Mouse (Mus musculus): ENCODE data around the gene Pbx1. TPM values are rescaled to one million over a fixed set of nuclear protein-coding genes. Genes with fewer than 3 reads are reported as not detected.

Gene Pbx1
- total and polyA plus RNA-seq, 2 experiments, result 6.1 to 7.7 TPM

DNA sequence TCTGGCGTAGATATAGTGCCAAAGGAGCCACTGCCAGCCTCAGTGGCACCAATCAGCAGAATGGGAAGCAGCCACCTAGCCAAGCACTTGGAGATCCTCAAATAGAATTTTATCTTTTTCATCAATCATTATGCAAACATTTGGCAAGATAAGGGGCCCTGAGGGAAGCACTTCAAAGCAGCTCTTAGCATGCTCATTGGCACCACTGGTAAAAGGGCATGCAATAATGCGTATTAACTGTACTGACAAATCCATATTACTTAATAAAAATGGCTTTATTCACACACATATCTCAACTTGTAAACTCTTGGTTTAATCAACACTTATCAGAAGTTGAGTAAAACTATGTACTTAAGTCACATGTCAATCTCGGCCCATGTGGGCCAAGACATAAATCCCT, 1.6 kb upstream of the Pbx1 start:
- H3K4me1 ChIP-seq (ENCODE audit: control insufficient read depth, insufficient read depth, low read length), result no peaks in the 10 kb centered on the region; the same call in 1 of the 2 replicates
- DNase-seq (ENCODE audit: extremely low read depth, low read depth, low spot score), result peak; percentile 71
- 71% methylated on average over 3 of the region's 3 CpGs for WGBS
- no peaks in the 10 kb centered on the region for H3K36me3 ChIP-seq (ENCODE audit: control insufficient read depth, insufficient read depth, low read length)
- TF ChIP-seq POLR2A (IDR thresholded peaks at IDR 0.05; ENCODE audit: extremely low read depth, insufficient read depth, low read length), result no peak
- no peak for TF ChIP-seq CTCF (IDR thresholded peaks at IDR 0.05; ENCODE audit: low read depth, low read length)
- H3K27ac ChIP-seq (replicated peaks; ENCODE audit: insufficient read depth, low read depth, low read length), result no peak overlapping the region
- H3K4me3 ChIP-seq (ENCODE audit: insufficient read depth, low read depth, low read length), result no peak overlapping the region
- no peak overlapping the region for H3K9ac ChIP-seq (ENCODE audit: low read depth, low read length)
- H3K79me2 ChIP-seq (ENCODE audit: control insufficient read depth, insufficient read depth, low read length), result no peaks in the 10 kb centered on the region
- H3K27me3 ChIP-seq (ENCODE audit: control insufficient read depth, insufficient read depth, low read length), result no peaks in the 10 kb centered on the region

DNA sequence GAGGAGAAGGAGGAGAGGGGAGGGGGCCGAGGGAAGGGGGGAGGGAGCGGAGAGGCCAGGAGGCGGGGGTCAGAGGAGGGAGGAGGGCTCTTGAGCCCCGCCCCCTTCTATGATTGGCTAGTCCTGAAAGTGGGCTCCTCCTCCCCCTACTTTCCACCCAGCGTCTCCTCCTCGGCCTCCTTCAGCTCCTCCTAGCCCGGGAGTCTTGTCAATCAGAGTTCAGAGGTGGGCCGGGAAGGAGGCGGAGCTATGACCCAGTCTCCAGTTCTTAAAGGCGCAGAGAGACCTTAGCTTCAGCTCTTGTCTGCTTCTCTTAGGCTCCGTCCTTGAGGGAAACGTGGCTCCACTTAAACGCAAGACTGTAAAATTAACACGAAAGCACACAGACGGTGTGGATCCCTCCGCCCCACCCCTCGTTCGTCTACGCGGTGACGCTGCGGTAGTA, 233 bp upstream of the Pbx1 start:
- 1% methylated on average over 22 of the region's 22 CpGs for WGBS
- Histone ChIP-seq H3K4me3 (ENCODE audit: insufficient read depth, low read depth, low read length) (peak overlapping the region; percentile 76), H3K36me3 (ENCODE audit: control insufficient read depth, insufficient read depth, low read length) (no peaks in the 10 kb centered on the region), H3K27me3 (ENCODE audit: control insufficient read depth, insufficient read depth, low read length) (no peaks in the 10 kb centered on the region), H3K4me1 (ENCODE audit: control insufficient read depth, insufficient read depth, low read length) (no peaks in the 10 kb centered on the region; the same call in 1 of the 2 replicates), H3K9ac (ENCODE audit: low read depth, low read length) (peak overlapping the region; percentile 76), H3K27ac (replicated peaks; ENCODE audit: insufficient read depth, low read depth, low read length) (peak overlapping the region; percentile 78), H3K79me2 (ENCODE audit: control insufficient read depth, insufficient read depth, low read length) (no peaks in the 10 kb centered on the region)
- peak; percentile 98 for DNase-seq (ENCODE audit: extremely low read depth, low read depth, low spot score)
- TF ChIP-seq POLR2A (IDR thresholded peaks at IDR 0.05; ENCODE audit: extremely low read depth, insufficient read depth, low read length) (no peak), CTCF (IDR thresholded peaks at IDR 0.05; ENCODE audit: low read depth, low read length) (no peak)

GRCm38 (mm10) chr1:168431711-168432231, 299 bp downstream of the Pbx1 start:
- peak overlapping the region; percentile 34; the same call in 1 of the 2 replicates for H3K27ac ChIP-seq (replicated peaks; ENCODE audit: insufficient read depth, low read depth, low read length)
- DNase-seq (ENCODE audit: extremely low read depth, low read depth, low spot score), result no peak
- no peaks in the 10 kb centered on the region for H3K27me3 ChIP-seq (ENCODE audit: control insufficient read depth, insufficient read depth, low read length)
- WGBS, result 1% methylated on average over 14 of the region's 14 CpGs
- H3K36me3 ChIP-seq (ENCODE audit: control insufficient read depth, insufficient read depth, low read length), result no peaks in the 10 kb centered on the region
- H3K79me2 ChIP-seq (ENCODE audit: control insufficient read depth, insufficient read depth, low read length), result no peaks in the 10 kb centered on the region
- H3K4me3 ChIP-seq (ENCODE audit: insufficient read depth, low read depth, low read length), result peak overlapping the region; percentile 76
- H3K9ac ChIP-seq (ENCODE audit: low read depth, low read length), result peak overlapping the region; percentile 63
- 0 out of 2 replicates have a peak, but pooled peaks have one; percentile 15 for TF ChIP-seq POLR2A (IDR thresholded peaks at IDR 0.05; ENCODE audit: extremely low read depth, insufficient read depth, low read length)
- no peak for TF ChIP-seq CTCF (IDR thresholded peaks at IDR 0.05; ENCODE audit: low read depth, low read length)
- H3K4me1 ChIP-seq (ENCODE audit: control insufficient read depth, insufficient read depth, low read length), result no peaks in the 10 kb centered on the region; the same call in 1 of the 2 replicates

- WGBS, result under 1% methylated on average over 37 of the region's 37 CpGs
These were observed 981 bp downstream of the Pbx1 start for GRCm38 (mm10) chr1:168430868-168431710.

DNA sequence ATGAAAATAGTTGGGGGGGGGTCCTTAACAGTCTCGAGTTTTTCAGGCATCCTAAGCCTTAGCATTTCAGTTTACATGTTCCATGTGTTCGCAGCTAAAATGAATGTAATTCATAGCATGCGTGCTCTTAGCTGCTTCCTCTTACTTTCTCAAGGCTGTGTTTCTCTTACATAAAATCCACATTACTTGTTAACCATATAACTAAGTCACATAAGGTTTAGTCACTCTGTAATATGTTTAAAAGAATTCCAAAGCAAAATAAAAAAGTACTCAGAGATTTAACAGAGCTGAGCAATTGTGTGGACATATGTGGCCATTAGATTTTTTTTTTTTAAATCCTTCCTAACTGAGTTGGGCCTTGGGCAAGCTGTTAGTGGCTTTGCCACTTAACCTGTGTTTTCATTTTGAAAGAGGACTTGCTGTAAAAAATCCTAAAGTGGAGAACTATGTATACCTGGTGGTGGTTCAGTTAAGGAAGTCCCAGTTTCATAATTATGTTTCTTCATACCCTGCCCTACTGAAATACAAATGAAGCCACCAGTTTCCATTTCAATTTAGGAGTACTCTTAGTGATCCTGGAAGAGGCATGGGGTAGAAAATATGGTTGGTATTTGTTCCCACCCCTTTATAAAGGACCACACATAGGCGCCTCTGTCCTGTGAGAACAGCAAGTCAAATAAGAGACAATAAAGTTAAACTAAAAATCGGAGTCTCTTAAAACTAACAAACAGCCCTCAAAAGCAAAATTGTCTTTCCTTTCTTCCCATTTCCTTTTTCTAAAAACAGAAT, 2.0 kb downstream of the Pbx1 start:
- Histone ChIP-seq H3K4me3 (ENCODE audit: insufficient read depth, low read depth, low read length) (peak overlapping the region; percentile 47; the same call in 1 of the 2 replicates), H3K9ac (ENCODE audit: low read depth, low read length) (no peak overlapping the region), H3K36me3 (ENCODE audit: control insufficient read depth, insufficient read depth, low read length) (no peaks in the 10 kb centered on the region), H3K27me3 (ENCODE audit: control insufficient read depth, insufficient read depth, low read length) (no peaks in the 10 kb centered on the region), H3K4me1 (ENCODE audit: control insufficient read depth, insufficient read depth, low read length) (no peaks in the 10 kb centered on the region; the same call in 1 of the 2 replicates), H3K27ac (replicated peaks; ENCODE audit: insufficient read depth, low read depth, low read length) (no peak overlapping the region), H3K79me2 (ENCODE audit: control insufficient read depth, insufficient read depth, low read length) (no peaks in the 10 kb centered on the region; the same call in 1 of the 2 replicates)
- TF ChIP-seq POLR2A (IDR thresholded peaks at IDR 0.05; ENCODE audit: extremely low read depth, insufficient read depth, low read length), result no peak
- TF ChIP-seq CTCF (IDR thresholded peaks at IDR 0.05; ENCODE audit: low read depth, low read length), result no peak
- WGBS, result 41% methylated on average over 5 of the region's 5 CpGs
- DNase-seq (ENCODE audit: extremely low read depth, low read depth, low spot score), result no peak

More at GRCm38 (mm10) chr1:168430868-168431710, 981 bp downstream of the Pbx1 start:
- no peaks in the 10 kb centered on the region for H3K36me3 ChIP-seq (ENCODE audit: control insufficient read depth, insufficient read depth, low read length)
- H3K9ac ChIP-seq (ENCODE audit: low read depth, low read length), result peak overlapping the region; percentile 35
- H3K27me3 ChIP-seq (ENCODE audit: control insufficient read depth, insufficient read depth, low read length), result no peaks in the 10 kb centered on the region
- TF ChIP-seq CTCF (IDR thresholded peaks at IDR 0.05; ENCODE audit: low read depth, low read length), result no peak
- no peak for TF ChIP-seq POLR2A (IDR thresholded peaks at IDR 0.05; ENCODE audit: extremely low read depth, insufficient read depth, low read length)
- H3K27ac ChIP-seq (replicated peaks; ENCODE audit: insufficient read depth, low read depth, low read length), result 0 out of 2 replicates have a peak overlapping the region, but pooled peaks have one; percentile 2
- H3K4me3 ChIP-seq (ENCODE audit: insufficient read depth, low read depth, low read length), result peak overlapping the region; percentile 76
- DNase-seq (ENCODE audit: extremely low read depth, low read depth, low spot score), result peak; percentile 28
- H3K79me2 ChIP-seq (ENCODE audit: control insufficient read depth, insufficient read depth, low read length), result no peaks in the 10 kb centered on the region
- no peaks in the 10 kb centered on the region; the same call in 1 of the 2 replicates for H3K4me1 ChIP-seq (ENCODE audit: control insufficient read depth, insufficient read depth, low read length)
